Mouse (Mus musculus): ENCODE results near the gene Defb36.

Defb36 gene

GRCm38 (mm10) chr2:152622953-152623352 is 18.8 kb downstream of the Defb36 start, which contains the start of gene Defb25:
Defb25 (minus strand) TSS chr2:152623053.
- no peak for DNase-seq

GRCm38 (mm10) chr2:152624566-152624965 is 20.4 kb downstream of the Defb36 start:
- DNase-seq, result no peak

- DNase-seq, result no peak
These were observed 21.1 kb downstream of the Defb36 start for GRCm38 (mm10) chr2:152625256-152625655.

GRCm38 (mm10) chr2:152626774-152627591 is 22.9 kb downstream of the Defb36 start, which contains the start of gene Rem1:
Rem1 (plus strand) TSS chr2:152626951.
- DNase-seq, result no peak

DNA sequence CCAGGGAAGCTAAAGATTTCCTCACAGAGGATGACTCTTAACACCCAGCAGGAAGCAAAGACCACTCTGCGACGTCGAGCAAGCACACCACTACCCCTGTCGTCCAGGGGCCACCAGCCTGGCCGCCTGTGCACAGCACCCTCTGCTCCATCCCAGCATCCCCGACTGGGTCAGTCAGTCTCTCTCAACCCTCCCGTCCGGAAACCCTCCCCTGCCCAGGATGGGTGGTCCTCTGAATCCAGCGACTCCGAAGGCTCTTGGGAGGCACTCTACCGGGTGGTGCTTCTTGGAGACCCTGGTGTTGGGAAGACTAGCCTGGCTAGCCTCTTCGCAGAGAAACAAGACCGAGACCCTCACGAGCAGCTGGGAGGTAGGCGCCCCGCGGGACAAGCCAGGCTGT is 23.9 kb downstream of the Defb36 start:
- no peak for DNase-seq

DNA sequence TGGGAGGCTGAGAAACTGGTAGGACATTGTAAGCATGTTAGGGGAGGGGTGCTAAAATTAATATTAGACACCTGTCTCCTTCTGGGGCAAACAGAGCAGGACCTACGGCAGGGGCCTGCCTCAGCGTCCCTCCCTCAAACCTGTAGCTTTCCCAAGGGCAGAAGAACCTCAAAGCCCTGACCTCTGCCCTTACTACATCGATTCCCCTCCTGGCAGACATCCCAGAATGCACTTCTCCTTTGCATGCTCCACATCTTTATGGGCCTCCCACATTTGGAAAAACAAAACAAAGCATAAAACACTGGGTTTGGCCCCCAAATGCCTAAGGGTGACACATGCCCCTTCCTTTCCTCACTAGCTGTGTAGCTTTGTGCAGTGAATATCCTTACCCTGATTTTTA is 25.1 kb downstream of the Defb36 start:
- no peak for DNase-seq

GRCm38 (mm10) chr2:152629904-152630303 is 25.8 kb downstream of the Defb36 start:
- DNase-seq, result no peak

- no peak for DNase-seq
These were observed 29.2 kb downstream of the Defb36 start for GRCm38 (mm10) chr2:152633334-152633733.

- no peak for DNase-seq
These were observed 30.2 kb downstream of the Defb36 start for GRCm38 (mm10) chr2:152634311-152634710.

- no peak for DNase-seq
These were observed 32.3 kb downstream of the Defb36 start for GRCm38 (mm10) chr2:152636246-152637005.

- DNase-seq, result no peak
These were observed 32.8 kb downstream of the Defb36 start for GRCm38 (mm10) chr2:152637006-152637322.

DNA sequence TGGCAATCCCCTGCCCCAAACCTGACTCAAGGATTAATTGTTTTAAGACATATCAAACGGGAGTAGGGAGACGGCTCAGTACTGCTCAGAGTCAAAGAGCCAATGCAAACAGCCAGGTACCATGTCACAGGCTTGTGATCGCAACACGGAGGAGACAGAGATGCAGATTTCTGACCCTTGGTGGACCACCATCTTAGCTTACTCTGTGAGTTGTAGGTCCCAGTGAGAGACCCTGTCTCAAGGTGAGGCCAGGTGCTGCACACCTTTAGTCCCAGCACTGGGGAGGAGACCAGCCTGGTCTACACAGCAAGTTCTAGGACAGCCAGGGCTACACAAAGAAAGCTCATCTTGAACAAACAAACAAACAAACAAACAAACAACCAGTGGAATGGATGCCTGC is 33.3 kb downstream of the Defb36 start:
- DNase-seq, result no peak

DNA sequence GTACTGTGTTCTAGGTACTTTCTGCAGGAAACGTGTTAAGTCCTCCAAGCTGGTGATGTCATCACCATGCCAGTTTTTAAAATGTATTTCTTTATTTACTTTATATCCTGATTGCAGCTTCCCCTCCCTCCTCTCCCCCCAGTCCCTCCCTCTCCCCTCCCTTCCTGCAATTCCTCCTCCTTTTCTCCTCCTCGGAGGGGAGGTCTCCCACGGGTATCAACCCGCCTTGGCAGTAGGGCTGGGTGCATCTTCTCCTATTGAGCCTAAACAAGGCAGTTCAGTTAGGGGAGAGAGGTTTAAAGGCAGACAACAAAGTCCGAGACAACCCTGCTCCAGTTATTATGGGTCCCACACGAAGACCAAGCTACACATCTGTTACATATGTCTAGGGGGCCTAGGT is 34.7 kb downstream of the Defb36 start:
- DNase-seq, result no peak

DNA sequence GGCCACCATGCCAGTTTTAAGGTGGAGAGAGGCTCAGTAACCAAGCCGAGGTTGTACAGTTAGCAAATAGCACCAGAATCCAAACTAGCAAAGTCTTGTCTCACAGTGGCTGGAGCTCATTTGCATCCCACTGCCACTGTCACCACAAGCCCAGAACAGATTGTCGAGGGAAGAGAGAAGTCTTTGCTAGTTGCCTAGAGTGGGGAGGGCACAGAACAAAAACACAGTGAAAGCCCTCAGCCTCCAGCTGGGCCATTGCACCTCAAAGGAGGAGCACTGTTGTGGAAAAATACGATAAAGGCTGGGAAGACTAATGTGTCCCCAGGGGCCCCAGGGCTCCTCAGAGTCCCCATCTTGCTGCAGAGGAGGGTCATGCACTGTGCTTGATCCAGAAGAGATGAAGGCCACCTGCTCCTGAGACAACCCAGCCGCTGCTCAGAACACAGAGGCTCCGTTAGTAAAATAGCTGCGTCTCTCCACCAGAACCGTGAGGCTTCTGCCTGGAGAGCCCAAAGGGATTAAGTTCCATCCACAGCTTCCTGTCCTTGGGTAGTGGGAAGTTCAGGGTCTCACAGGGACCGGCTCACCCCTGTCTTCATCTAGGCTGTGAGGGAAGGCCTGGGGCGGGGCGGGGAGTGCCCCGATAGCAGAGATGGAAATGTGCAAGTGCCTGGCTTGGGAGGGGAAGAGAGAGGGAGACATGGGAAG is 35.4 kb downstream of the Defb36 start:
- DNase-seq, result no peak

DNA sequence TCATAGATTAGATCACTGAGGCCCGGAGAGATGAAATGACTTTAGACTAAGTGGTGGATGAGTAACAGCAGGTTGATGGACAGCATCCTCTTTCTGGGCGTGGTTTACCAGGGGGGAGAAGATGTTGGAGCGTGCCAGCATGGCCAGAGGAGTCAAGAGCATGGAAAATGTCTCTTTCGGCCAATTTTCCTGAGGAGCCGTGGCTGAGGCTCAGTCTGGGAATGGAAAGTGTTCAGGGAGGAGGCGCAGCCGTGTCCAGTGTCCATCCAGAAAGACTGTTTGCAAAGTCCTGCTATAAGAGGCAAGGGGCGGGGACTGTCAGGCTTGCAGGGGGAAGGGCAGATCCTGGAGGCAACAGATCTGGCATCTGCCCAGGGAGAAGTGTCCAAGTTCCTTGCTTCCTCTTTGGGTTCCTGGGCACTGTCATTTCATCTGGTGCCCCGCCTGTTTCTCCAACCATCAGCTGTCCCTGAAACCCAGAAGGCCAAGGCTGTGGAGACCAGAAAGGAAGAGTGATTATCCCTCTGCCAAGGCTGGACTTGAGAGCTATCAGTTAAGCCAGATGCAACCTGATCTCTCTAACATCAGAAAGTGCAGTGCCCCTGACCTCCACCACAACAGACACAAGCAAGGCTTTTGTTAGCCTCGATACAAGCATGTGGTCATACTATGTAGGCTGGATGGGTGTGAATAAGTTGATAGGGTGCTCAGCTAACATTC is 48.9 kb downstream of the Defb36 start:
- no peak for DNase-seq

DNA sequence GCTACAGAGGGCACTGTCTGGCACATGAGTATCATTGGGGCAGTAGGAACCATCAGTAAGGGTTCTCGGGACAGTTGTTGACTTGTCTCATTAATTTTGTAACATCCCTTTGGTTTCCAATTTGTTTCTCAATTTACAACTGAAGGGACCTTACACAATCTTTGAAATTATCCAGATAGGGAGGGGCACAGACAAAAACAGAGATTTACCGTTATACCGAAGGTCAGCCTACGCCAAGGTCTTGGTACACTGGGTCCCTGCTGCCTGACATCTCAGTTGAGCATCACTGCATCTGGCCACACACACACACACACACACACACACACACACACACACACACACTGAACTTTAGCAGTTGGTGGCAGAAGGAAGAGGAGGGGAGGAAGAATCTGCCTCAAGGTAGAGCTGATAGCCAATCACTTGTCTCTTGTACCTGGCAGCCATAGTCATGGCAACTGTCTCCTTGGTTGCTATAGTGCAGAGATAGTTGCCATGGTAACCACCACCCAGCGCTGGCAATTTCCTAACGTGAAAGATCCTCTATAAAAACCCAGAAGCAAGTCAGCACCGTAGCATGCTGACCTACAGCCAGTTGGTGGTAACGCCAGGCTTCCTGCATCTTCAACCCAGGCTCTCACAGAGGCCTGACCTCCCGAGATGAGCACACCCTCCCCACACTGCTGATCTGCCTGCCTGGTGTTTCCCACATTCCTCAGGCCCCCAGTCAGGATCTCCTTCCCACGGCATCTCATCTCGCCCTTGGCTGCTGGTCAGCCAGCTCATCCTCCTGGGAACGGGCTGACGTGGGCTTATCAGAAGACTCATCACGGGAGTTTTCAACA is 50.0 kb downstream of the Defb36 start:
- DNase-seq, result no peak

GRCm38 (mm10) chr2:152657398-152657797 is 53.3 kb downstream of the Defb36 start:
- no peak for DNase-seq

DNA sequence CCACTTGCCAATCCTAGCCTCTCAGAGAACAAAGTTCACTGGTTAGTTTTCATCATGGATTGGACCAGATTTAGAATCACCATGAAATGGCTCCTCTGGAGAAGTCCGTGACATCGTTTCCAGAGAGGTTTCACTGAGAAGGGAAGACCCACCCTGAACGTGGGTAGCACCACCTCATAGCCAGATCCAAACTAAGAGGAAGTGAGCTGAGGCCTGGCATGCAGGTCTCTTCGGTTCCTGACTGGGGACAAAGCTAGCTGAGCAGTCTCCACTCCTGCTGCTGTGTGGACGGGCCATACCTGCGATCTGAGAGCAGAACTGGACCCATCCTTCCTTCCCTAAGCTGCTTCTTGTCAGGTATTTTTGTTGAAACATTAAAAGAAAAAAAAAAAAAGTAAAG is 57.0 kb downstream of the Defb36 start:
- DNase-seq, result no peak

Data from cerebellum, adult 18-20 months (tissue).